Mouse (Mus musculus) embryonic facial prominence, embryonic 10.5 days (tissue): Measurements from ENCODE around the gene Erc2. TPM values are rescaled to one million over a fixed set of nuclear protein-coding genes. Genes with fewer than 3 reads are reported as not detected.

ENCODE experiments used
- DNase-seq: peaks from one replicate; pipeline ENCODE4 v3.0.0-alpha.2; 2017; ENCODE audit warnings: low spot score
- H3K27ac ChIP-seq: fragments of 300-500 bp; sonication (generic); replicated peaks from 2 replicates; pipeline ENCODE4 v1.5.1; 2016; ENCODE audit warnings: mild to moderate bottlenecking
- H3K27me3 ChIP-seq: fragments of 300-500 bp; sonication (generic); replicated peaks from 2 replicates; pipeline ENCODE4 v1.6.1; 2016; ENCODE audit warnings: low read depth, mild to moderate bottlenecking; ENCODE audit not compliant: poor library complexity, severe bottlenecking
- H3K36me3 ChIP-seq: fragments of 300-500 bp; sonication (generic); replicated peaks from 2 replicates; pipeline ENCODE4 v1.6.1; 2016; ENCODE audit warnings: mild to moderate bottlenecking, moderate library complexity
- H3K4me1 ChIP-seq: fragments of 300-500 bp; sonication (generic); 2 replicates; pipeline ENCODE4 v1.6.1; 2016
- H3K4me3 ChIP-seq: fragments of 300-500 bp; sonication (generic); 2 replicates; pipeline ENCODE4 v1.5.1; 2016; ENCODE audit warnings: mild to moderate bottlenecking, moderate library complexity
- H3K9me3 ChIP-seq: fragments of 300-500 bp; sonication (generic); 2 replicates; pipeline ENCODE4 v1.6.1; 2016; ENCODE audit warnings: mild to moderate bottlenecking
- WGBS: fragments of 180-500 bp; shearing (Covaris S2); methylation state at CpG from one replicate; pipeline ENCODE4 v1.1.7; 2016; 5-methylcytosine and 5-hydroxymethylcytosine counted together
- polyA plus RNA-seq: library from polyadenylated mRNA; unstranded; fragments of >200 nt; fragmentation: Nextera tagmentation; extraction: Ambion mirVana; gene quantifications from 2 replicates; pipeline ENCODE4 v1.2.1, GENCODE M21; 2016

Gene Erc2
- polyA plus RNA-seq, 1 experiment from 2014 or later: 7.2 TPM

GRCm38 (mm10) chr14:27785562-27785961 is 163.3 kb downstream of the Erc2 start:
- Histone ChIP-seq H3K4me3 (no peak overlapping the region), H3K27me3 (no peaks in the 10 kb centered on the region), H3K27ac (no peak overlapping the region), H3K9me3 (no peaks in the 10 kb centered on the region), H3K4me1 (peaks cover 8% of the 10 kb centered on the region; the same call in 1 of the 2 replicates), H3K36me3 (no peaks in the 10 kb centered on the region)
- WGBS: 88% methylated on average over 2 of the region's 2 CpGs
- no peak for DNase-seq

- WGBS: 74% methylated on average over 6 of the region's 6 CpGs
Measured at GRCm38 (mm10) chr14:27789066-27789898, 167.1 kb downstream of the Erc2 start.

GRCm38 (mm10) chr14:27798184-27798934 is 176.1 kb downstream of the Erc2 start:
- Histone ChIP-seq H3K36me3 (no peaks in the 10 kb centered on the region), H3K4me1 (no peaks in the 10 kb centered on the region), H3K27ac (no peak overlapping the region), H3K4me3 (no peak overlapping the region), H3K27me3 (no peaks in the 10 kb centered on the region), H3K9me3 (no peaks in the 10 kb centered on the region)
- DNase-seq: no peak
- WGBS: 88% methylated on average over 11 of the region's 11 CpGs

More at GRCm38 (mm10) chr14:27789066-27789898, 167.1 kb downstream of the Erc2 start:
- Histone ChIP-seq H3K4me1 (peaks cover 8% of the 10 kb centered on the region; the same call in 1 of the 2 replicates), H3K9me3 (no peaks in the 10 kb centered on the region), H3K36me3 (no peaks in the 10 kb centered on the region), H3K27me3 (no peaks in the 10 kb centered on the region), H3K27ac (no peak overlapping the region), H3K4me3 (no peak overlapping the region)
- peak; percentile 20 for DNase-seq

- no peak overlapping the region for H3K27ac ChIP-seq
- H3K4me1 ChIP-seq: peaks cover 6% of the 10 kb centered on the region
- 79% methylated on average over 6 of the region's 6 CpGs for WGBS
- no peak for DNase-seq
- H3K9me3 ChIP-seq: no peaks in the 10 kb centered on the region
- H3K27me3 ChIP-seq: no peaks in the 10 kb centered on the region
- no peaks in the 10 kb centered on the region for H3K36me3 ChIP-seq
- H3K4me3 ChIP-seq: no peak overlapping the region
Measured at GRCm38 (mm10) chr14:27800766-27801165, 178.5 kb downstream of the Erc2 start.

GRCm38 (mm10) chr14:27803961-27804360 is 181.7 kb downstream of the Erc2 start:
- Histone ChIP-seq H3K27me3 (no peaks in the 10 kb centered on the region; the same call in 1 of the 2 replicates), H3K9me3 (no peaks in the 10 kb centered on the region), H3K36me3 (no peaks in the 10 kb centered on the region), H3K4me1 (peaks cover 6% of the 10 kb centered on the region), H3K4me3 (no peak overlapping the region), H3K27ac (no peak overlapping the region)
- peak; percentile 18 for DNase-seq
- WGBS: 87% methylated on average over 3 of the region's 3 CpGs

GRCm38 (mm10) chr14:27805064-27805463 is 182.8 kb downstream of the Erc2 start:
- H3K4me3 ChIP-seq: no peak overlapping the region
- peaks cover 6% of the 10 kb centered on the region for H3K4me1 ChIP-seq
- H3K36me3 ChIP-seq: no peaks in the 10 kb centered on the region
- no peaks in the 10 kb centered on the region; the same call in 1 of the 2 replicates for H3K27me3 ChIP-seq
- 60% methylated on average over 13 of the region's 13 CpGs for WGBS
- DNase-seq: peak; percentile 37
- H3K9me3 ChIP-seq: no peaks in the 10 kb centered on the region
- no peak overlapping the region; the same call in 1 of the 2 replicates for H3K27ac ChIP-seq

GRCm38 (mm10) chr14:27808080-27808479 is 185.9 kb downstream of the Erc2 start:
- no peak overlapping the region for H3K27ac ChIP-seq
- no peak overlapping the region for H3K4me3 ChIP-seq
- H3K4me1 ChIP-seq: peaks cover 14% of the 10 kb centered on the region
- DNase-seq: peak; percentile 64
- no peaks in the 10 kb centered on the region for H3K9me3 ChIP-seq
- no peaks in the 10 kb centered on the region for H3K36me3 ChIP-seq
- 4% methylated on average over 9 of the region's 9 CpGs for WGBS
- H3K27me3 ChIP-seq: no peaks in the 10 kb centered on the region; the same call in 1 of the 2 replicates

- 67% methylated on average over 10 of the region's 10 CpGs for WGBS
- H3K4me3 ChIP-seq: no peak overlapping the region
Measured at GRCm38 (mm10) chr14:27808523-27809114, 186.4 kb downstream of the Erc2 start.

GRCm38 (mm10) chr14:27810790-27811189 is 188.6 kb downstream of the Erc2 start:
- Histone ChIP-seq H3K27ac (no peak overlapping the region), H3K27me3 (no peaks in the 10 kb centered on the region; the same call in 1 of the 2 replicates), H3K4me3 (no peak overlapping the region), H3K36me3 (no peaks in the 10 kb centered on the region), H3K4me1 (peaks cover 13% of the 10 kb centered on the region), H3K9me3 (no peaks in the 10 kb centered on the region)
- peak; percentile 20 for DNase-seq
- WGBS: 37% methylated on average over 7 of the region's 7 CpGs

More at GRCm38 (mm10) chr14:27808523-27809114, 186.4 kb downstream of the Erc2 start:
- H3K27ac ChIP-seq: no peak overlapping the region
- H3K27me3 ChIP-seq: no peaks in the 10 kb centered on the region; the same call in 1 of the 2 replicates
- H3K36me3 ChIP-seq: no peaks in the 10 kb centered on the region
- H3K4me1 ChIP-seq: peaks cover 14% of the 10 kb centered on the region
- H3K9me3 ChIP-seq: no peaks in the 10 kb centered on the region
- DNase-seq: no peak

GRCm38 (mm10) chr14:27811649-27812048 is 189.4 kb downstream of the Erc2 start:
- no peaks in the 10 kb centered on the region; the same call in 1 of the 2 replicates for H3K27me3 ChIP-seq
- peaks cover 14% of the 10 kb centered on the region for H3K4me1 ChIP-seq
- H3K4me3 ChIP-seq: no peak overlapping the region
- H3K9me3 ChIP-seq: no peaks in the 10 kb centered on the region
- no peaks in the 10 kb centered on the region for H3K36me3 ChIP-seq
- 90% methylated on average over 3 of the region's 3 CpGs for WGBS
- DNase-seq: no peak
- H3K27ac ChIP-seq: no peak overlapping the region

- Histone ChIP-seq H3K27me3 (no peaks in the 10 kb centered on the region), H3K27ac (no peak overlapping the region), H3K36me3 (no peaks in the 10 kb centered on the region), H3K9me3 (no peaks in the 10 kb centered on the region), H3K4me1 (peaks cover 13% of the 10 kb centered on the region), H3K4me3 (no peak overlapping the region)
- 85% methylated on average over 6 of the region's 6 CpGs for WGBS
- DNase-seq: no peak
Measured at GRCm38 (mm10) chr14:27815739-27816138, 193.5 kb downstream of the Erc2 start.

- Histone ChIP-seq H3K27me3 (no peaks in the 10 kb centered on the region), H3K4me3 (no peak overlapping the region), H3K9me3 (no peaks in the 10 kb centered on the region), H3K4me1 (0 out of 2 replicates have a peak, but pooled peaks cover 6% of the 10 kb centered on the region), H3K27ac (no peak overlapping the region), H3K36me3 (no peaks in the 10 kb centered on the region)
- DNase-seq: no peak
- WGBS: 91% methylated on average over 5 of the region's 5 CpGs
Measured at GRCm38 (mm10) chr14:27818986-27819385, 196.8 kb downstream of the Erc2 start.
